Mouse (Mus musculus): Measurements from ENCODE around the gene Echs1.
A peak's percentile ranks its signal among the peaks of the same experiment; 100 is the strongest.

Gene Echs1

GRCm38 (mm10) chr7:140061832-140062130 is 54.5 kb downstream of the Echs1 start:
- DNase-seq (ENCODE audit: low spot score in 2 of 2), result no peak

GRCm38 (mm10) chr7:140060936-140061831 is 55.1 kb downstream of the Echs1 start:
- peak; percentile 57 to 63 for DNase-seq (ENCODE audit: low spot score in 2 of 2)

- no peak for DNase-seq (ENCODE audit: low spot score in 2 of 2)
These were observed 56.7 kb downstream of the Echs1 start for GRCm38 (mm10) chr7:140059601-140060000.

- DNase-seq (ENCODE audit: low spot score in 2 of 2), result no peak
These were observed 57.7 kb downstream of the Echs1 start for GRCm38 (mm10) chr7:140058528-140058927.

GRCm38 (mm10) chr7:140057413-140058407 is 58.6 kb downstream of the Echs1 start:
- peak in 1 of 2 experiments; percentile 31 for DNase-seq (ENCODE audit: low spot score in 2 of 2)

Measured in urinary bladder, adult 18-20 months (tissue).